Mouse (Mus musculus) thymus, postnatal 4 days (tissue): ENCODE measurements around the gene Erbb4.

ENCODE experiments used
- DNase-seq: peaks from one replicate; pipeline ENCODE4 v3.0.0; 2021

Erbb4 gene

DNA sequence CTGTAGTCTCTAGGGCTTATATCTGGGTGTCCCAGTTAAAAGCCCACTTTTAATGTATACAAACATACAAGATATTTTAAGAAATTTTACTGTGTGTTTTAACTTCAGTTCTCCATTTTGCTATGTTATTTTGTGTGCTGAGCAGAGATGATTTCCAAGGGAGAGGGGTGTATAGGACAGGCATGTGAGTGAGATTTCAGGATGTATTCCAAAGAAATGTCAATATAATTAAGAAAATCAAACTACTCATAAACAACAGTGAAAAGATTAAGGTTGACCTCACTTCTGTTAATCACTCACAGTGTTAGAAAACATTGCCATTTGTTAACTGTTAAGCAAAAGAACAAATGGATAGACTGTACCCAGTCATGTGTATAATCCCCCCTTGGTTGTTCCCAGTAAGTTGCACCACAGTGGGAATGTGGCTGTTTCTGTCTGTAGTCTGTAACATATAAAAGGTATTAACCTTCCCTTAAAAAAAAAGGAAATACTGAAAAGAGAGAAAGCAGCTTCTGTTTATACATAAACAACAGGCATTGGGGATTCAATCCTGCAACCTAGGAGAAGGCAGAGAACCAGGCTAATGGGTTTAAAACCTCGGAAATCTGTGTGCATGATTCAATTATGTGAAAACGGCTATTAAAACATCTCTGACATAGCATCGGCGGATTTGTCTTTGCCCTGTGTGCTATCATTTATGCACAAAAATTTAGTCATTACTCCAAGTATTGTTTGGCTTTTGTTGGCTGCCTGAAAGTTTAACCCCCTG, 84.5 kb downstream of the Erbb4 start:
- no peak for DNase-seq

DNA sequence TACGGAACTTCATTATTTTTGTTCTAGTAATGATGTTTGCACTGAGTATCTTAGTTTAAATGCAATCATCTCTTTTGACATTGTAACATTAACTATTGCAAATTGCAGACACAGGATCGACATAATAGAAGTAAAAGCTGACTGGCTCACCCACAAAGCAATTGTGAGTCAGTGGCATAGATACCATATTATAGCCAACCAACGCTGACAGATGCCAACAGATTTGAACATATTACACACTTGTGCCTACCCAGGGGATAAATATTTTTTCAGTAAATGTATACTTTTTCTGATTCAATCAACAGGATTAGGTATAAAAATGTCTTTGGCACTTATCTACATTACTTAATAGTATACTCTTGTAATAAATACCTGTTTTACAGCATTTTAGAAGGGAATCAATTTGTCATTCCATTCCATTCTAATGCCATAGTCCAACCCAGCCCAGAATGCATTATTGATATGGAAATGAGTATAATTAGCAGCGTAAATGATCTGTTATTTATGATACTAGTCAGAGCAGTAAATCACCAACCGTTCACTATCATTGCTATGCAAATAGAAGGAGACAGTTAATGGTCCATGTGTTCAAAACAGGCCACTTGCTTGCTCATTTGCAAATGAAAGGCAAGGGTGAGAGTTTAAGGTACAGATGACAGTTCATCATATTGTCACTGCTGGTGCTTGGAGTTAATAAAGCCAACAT, 97.9 kb downstream of the Erbb4 start:
- no peak for DNase-seq

DNA sequence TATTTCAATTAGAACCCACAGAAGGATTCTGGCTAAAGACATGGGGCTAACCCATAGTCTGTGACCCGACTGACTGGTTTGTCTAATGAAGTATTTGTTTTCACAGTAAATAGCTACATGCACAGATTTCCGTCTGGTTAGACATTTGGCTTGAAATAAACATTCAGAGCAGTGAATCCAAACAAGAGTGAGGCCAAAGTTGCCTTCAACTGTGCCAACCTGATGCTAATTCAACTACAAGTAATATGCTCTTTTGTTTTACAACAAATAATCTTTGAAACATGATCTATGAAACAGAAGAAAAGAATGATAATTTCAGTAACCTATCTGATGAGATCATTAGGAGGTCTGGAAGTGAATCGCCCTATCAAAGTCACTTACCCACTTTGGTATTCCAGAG, 106.5 kb downstream of the Erbb4 start:
- DNase-seq = no peak

DNA sequence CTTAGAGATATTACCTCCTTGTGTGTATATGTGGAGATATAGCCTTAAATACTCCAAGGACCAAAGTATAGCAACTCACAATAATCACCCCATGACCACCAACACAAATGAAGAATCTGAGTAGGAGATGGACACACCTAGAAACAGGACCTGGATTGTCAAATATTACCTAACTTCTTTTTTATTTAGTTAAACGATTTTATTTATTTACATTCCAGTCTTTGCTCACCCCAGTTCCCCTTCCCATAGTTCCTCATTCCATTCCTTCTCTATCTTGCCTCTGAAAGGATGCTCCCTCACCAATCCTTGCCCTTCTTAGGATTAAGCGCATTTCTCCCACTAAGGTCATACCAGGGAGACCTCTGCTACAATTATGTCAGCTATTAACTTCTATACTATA, 128.6 kb downstream of the Erbb4 start:
- DNase-seq = no peak

DNA sequence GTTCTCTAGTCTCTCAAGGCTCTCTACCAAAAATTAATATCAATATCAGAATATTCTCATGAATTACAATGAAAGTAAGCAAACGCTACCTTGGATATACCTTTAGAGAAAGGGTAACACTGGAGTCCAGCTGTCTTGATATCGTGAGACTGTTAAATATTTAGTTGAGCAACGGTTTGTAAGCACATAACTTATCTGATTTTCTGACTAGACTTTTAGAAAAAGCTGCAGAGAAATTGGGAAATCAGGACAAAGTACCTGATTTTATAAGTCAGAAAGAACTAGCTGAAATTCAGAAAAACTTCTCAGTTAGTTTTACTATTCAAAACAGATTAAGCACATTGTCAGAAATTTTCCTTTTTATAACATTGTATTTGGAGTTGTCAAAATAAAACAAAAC, 129.3 kb downstream of the Erbb4 start:
- no peak for DNase-seq

DNA sequence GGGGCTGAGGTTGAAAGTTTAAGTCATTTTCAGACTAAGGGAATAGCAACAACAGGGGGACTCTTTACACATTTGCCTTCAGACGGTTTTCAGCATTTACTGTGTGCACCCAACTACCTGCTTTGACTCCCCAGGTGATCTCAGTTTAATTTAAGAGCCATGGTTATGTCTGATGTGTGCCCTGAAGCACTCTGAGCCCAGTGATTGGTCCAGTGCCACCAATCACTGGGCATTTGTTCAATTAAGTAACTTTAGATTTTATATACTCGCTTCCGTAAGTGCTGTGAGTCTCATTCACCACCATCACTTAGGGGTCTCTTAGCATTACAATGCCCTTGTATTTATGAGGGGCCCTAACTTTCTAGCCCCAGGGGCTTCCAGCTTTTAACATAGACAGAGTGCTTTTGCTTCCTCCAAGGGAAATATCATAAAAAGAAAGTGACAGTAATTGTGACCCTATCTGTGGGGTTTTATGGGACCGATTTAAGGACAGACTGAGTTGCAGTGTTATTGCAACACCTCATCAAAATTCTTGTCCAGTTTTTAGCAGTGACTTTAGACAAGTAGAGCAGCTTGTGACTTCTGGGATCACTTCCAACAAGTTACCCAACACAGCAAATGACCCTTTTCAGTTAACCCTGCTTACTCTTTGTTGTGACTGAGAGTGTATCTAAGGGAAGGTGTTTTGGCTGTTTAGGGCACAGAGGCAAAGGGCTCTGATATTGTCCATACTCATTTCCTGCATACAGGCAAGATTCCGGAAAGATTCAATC, 134.3 kb downstream of the Erbb4 start:
- DNase-seq = no peak

DNA sequence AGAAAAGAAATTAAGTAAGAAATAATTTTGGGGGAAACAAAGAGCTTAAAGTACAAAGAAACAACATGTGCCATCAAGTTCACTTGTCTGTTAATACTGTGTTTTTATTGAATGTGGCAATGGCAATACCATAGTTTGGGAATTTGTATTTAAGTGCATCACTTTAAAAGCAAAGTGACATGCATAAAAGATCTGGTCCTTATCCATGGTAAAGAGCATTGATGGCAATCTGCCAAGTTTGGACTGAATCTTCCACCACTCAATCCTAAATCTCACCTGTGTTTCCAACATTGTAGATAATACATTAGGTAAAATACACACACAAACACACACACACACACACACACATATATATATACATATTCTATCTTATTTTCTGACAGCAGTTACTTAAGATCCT, 143.7 kb downstream of the Erbb4 start:
- no peak for DNase-seq

DNA sequence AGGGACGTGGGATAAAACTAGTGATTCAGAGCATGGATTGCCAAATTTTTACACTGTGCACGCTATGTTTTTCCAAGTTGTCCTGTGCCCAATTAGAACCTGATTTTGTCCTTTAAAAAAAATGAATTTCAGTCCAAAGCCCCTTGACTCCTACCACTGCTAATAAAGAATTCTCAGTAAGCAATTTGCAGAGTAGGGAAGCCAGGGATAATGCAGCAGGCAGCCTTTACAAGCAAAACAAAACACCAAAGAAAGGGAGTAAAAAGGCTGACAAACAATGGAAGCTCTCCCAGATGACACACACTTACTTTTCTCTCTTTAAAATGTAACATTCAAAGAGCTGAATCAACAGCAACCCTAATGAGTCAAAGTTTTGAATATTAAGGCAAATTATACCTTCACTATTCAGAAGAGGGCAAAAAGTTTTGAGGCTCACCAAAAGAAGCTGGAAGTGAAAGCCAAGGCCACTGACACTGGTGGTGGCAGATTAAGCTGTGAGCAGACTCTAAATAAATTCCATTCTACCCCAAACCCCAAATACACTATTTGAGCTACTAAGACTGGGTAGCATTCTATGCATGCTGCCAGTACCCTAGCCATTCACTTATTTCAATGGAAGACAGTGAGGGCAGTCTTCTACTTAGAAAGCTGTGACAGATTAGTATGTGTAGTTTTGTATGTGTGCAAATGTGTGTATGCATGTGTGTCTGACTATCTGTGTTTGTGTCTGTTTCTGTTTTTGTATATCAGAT, 146.3 kb downstream of the Erbb4 start:
- no peak for DNase-seq

DNA sequence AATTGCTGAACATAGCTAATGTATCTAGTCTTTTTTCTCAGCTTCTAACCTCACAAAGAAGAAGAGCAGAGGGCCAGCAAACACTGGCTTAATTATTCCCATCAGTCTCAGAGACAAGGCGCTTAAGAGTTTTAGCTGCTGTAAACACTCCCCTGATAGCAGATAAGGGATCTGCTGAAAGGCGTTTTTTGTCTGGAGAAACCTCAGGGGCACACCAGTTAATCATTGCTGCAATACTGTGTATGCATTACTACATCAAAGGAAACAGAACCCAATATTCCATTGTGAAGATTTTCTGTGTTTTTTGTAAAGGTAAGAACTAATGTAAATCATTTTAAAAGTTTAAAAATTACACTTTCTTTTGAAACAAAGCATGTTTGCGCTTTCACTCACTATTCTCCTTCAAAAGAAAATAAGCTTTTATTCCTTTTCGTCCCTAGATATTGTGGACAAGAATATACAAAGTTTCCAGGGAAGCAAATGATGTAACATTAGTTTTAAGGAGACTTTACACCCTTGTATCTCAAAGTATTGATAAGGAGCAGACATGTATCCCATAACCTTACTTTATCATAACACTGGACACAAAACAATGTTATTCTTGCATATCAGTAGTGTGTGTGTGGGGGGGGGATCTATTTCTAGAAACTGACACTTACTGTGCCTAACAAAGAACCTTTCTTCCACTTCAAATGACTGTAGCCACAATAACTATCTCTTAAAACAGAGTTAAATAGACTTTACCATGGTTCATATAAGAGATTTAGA, 150.9 kb downstream of the Erbb4 start:
- no peak for DNase-seq

DNA sequence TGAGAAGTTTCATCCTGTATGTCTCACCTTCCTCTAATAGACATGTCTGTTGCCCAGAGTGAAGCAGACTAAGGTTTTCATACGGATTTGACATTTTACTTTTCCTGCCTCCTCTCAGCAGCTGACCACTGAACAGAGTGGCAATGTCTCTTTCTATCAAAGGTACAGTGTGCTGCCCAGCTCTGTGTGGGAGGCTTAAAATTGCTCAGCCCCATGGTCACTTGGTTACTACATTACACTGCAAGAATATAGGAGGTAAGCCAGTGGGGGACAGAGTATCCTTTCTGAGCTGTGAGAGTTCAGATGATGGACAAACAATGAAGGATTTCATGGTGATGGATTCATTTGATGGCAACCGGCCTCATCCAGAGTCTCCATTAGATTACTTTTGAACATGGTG, 152.4 kb downstream of the Erbb4 start:
- DNase-seq = no peak

DNA sequence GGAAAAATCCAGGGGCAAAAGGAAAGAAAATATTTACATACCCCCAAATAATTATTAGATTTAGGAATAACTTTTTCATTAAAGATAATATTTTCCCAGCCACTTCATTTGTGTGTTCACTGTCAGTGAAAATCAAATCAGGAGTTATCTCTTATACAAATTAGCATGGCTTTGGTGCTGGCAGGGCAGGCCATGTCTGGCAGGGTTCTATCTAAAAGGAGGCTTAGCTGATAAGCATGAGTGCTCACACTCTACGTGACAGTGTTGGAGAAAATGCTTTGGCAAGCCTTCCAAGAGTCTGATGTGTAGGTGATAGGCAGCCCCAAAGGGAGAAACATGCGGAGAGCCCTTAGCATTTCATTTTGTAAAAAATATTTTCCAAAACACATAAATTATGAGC, 164.7 kb downstream of the Erbb4 start:
- no peak for DNase-seq

DNA sequence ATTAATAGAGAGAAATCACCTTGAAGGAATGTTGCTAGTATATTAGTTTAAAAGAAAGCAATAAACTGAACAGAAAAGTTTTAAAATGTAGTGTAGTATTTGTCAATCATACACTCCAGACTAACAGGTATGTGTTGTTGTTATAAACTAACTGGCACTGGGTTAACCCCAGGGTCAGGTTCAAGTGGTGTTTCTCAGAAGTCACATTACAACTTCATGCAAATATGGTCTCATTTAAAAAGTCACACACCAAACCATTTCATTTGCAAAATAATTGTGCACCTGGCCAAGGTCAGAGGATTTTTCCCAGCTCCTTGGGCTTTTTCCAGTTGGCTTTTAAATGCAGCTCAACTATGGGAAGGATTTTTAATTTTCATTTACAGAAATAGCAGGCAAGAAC, 173.1 kb downstream of the Erbb4 start:
- no peak for DNase-seq

DNA sequence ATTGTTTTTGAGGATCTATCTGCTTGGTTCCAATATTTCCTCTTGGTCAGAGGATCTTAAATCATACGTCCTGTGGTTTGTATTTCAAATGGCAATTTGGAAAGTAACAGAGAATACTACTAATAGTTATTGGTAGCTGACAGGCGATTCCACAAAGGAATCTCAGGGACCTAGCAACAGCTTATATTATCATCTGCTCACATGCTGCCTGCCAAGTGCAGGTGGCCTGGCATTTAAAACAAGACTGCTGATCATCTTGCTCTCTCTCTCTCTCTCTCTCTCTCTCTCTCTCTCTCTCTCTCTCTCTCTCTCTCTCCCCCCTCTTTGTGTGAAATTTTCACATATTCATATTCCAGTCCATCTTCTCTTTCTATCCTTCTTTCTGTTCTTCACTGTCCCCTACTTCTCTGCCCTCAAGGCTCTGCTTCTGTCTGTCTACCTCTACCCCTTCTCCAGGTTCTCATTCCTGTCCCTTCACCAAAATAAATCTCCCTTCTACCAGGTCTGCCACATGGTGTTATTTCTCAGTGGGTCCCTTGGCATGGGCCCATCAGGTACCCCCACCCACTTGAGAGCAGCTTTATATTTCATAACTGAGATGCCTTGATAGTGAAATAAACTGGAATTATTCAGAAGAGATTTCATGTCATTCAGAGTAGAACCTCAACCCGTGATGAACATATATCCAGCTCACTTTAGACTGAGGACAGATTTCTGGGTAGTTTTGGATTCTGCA, 174.4 kb downstream of the Erbb4 start:
- DNase-seq = no peak

DNA sequence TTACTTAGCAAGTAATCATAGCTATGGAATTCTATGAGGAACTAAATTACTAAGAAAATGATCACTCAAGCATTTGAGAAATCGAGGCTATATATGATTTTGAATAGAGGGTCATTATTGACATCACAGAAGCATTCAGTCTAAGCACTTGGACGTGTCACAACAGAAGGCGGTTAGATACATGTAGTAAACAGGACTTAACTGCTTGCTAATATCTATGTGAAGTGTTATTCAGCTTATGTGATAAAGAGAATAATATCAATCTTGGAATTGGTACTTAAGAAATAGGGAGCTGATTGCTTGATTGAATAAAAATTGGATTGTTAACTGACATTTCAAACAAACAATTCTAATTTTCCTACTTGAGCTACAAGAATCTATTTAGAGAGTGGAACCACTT, 190.0 kb downstream of the Erbb4 start:
- no peak for DNase-seq

DNA sequence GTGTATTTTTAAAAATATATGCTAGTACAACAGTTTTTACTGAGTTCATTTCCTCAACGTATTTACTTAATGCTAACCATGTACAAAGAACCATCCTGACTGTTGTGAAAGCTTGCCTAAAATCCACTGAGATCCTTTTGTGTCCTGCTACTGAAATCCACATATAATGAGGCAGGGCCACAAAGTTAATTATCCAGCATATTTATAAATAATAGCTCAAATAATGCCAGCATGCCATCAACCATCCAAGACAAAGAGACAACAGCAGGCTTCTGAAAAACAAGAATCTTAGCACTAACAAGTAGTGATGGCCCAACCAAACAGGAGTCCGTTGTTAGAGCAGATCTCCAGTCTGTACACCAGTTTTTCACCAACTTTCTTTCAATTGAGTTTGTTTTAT, 215.8 kb downstream of the Erbb4 start:
- no peak for DNase-seq

DNA sequence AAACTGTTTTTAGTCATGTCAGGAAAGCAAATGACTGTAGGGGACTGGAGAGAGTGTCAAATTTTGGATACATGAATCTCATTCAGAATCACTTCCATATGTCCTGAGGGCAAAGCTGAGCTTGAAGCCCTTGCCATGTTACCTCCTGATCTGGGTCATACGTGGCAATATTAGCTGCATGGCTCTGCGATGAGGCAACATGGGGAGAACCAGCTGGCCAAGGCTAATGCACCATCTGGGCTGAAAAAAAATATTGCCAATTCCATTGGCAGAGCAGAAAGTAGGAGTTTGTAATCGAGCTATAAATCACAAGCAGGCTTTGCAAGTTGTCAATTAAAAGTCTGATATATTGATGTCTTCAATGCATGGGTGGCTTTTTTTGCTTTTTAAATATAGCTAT, 221.0 kb downstream of the Erbb4 start:
- no peak for DNase-seq

DNA sequence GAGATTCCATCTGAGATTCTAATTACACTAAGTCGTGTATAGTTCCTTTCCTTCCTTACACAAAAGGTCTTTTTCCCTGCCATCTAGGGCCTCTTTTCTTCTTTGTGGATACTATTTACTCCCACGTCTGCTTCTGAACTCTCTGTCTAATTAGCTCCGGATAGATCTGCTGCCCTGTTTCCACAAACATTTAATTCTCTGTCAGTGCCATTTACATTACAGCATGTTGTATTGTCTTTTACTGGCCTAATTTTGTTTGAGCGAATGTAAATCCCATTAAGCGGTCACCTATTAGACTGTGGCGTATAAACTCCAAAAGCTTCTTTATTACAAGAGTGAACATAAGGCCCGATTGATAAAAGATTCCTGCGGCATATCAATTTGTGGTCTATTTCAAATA, 232.9 kb downstream of the Erbb4 start:
- no peak for DNase-seq

DNA sequence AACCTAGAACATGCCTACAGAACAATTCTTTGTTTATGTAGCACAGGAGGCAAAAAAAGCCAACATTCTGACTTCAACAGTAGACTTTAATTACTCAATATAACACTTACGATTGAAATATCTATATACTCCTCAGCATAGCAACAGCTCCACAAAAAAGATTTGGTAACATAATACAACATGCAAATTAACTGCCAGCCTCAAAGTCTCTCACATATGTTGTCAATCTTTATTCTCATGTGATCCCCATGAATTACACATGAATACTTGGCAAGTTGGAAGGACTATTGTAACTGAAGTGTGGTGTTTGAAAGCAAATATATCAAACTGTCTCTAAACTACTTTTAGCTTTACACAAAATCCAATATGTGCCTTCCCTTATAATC, 234.2 kb downstream of the Erbb4 start:
- DNase-seq = no peak

DNA sequence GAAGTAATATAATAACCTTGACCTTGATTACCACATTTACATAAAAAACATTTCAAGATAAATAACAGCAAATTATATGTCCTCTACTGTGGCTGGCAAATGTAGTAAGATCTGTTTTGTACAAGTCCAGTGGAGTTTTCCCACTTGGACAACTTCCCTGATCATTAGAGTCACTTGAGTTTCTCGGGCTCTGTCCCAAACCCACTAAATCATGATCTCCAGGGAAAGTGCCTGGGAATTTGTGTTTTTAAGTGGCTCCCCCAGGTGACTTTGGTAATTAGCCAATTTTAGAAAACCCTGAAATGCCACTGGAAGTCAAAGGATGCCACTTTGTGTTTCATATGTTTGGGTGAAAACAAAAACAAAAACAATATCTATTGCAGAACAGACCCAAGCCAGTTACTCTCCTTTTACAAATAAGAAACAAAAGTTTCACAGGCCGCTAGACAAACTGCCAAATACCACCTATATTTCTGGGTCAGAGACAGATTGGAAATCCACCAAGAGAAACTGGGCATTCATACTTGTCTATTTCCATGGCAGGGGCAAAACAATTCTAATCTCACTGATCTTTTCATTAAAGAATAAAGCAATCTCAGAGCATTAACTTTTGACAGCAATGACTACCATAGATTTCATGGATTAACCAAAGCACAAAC, 234.8 kb downstream of the Erbb4 start:
- no peak for DNase-seq

DNA sequence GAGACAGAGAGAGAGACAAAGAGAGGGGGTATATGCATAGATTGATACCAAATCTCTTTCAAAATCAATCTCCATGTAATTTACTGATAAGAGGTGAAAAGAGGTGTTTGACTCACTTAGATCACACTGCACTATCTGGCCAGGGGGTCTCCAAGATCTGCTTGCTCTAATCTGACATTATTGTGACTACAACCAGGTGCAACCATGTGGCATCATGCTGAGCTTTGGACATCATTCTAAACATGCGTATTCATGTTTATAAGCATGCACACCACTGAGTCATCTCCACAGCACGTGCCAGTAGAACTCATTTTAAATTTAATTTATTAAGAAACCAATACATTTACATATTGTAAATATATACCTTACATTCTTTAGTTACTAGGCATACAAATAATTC, 247.5 kb downstream of the Erbb4 start:
- no peak for DNase-seq

DNA sequence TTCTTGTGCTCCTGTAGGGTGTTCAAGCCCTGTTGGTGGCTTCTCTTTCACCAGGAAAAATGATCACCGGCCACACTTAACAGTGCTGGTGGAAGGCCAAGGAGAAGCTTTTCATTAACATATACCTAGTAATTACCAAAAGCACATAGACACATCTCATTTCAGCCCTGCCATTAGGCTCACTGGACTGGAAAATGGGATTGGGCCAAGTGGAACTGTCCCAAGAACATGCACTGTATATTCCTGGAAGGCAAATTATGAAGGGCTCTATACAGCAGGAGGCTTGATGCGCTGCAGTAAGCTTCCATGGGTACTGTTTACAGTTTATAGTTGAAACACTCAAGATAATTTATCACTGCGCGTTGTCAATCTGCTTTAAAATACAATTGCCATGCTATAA, 248.4 kb downstream of the Erbb4 start:
- DNase-seq = no peak
